Mouse (Mus musculus): ENCODE data around the gene Gdf7.

The Gdf7 gene

DNA sequence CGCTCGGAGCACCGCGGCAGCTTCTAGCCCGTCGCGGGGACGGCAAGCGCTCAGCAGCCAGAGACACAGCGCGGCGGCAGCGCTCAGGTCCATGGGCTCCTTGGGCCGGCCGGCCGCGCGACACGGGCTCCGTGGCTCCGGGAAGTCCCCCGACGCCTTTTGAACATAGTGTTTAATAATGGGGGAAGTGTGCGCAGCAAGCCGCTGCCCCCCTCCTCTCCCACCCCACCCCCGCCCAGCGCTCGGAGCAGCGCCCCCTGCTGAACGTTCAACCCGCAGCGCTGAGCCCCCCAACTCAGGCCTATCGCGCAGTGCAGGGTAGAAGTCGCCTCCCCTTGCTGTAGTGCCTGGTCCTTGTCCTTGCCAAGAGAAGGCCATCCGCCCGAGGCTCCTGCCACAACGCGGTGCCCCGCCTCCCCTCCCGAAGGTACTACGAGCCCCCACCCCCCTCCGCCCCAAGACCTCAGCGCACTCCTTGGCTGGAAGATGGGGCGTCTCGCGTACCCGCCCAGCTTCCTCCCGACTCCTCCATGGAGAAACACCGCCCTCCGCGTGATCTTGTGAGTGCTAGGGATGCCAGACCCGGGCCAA is at the start of gene Gdf7:
Gdf7 (minus strand) TSS at position 114 of the 591 bp plus-strand sequence.
- DNase-seq (ENCODE audit: low spot score): no peak

GRCm38 (mm10) chr12:8351025-8351903 is 49.5 kb upstream of the Gdf7 start:
- DNase-seq (ENCODE audit: low spot score): peak; percentile 38

DNA sequence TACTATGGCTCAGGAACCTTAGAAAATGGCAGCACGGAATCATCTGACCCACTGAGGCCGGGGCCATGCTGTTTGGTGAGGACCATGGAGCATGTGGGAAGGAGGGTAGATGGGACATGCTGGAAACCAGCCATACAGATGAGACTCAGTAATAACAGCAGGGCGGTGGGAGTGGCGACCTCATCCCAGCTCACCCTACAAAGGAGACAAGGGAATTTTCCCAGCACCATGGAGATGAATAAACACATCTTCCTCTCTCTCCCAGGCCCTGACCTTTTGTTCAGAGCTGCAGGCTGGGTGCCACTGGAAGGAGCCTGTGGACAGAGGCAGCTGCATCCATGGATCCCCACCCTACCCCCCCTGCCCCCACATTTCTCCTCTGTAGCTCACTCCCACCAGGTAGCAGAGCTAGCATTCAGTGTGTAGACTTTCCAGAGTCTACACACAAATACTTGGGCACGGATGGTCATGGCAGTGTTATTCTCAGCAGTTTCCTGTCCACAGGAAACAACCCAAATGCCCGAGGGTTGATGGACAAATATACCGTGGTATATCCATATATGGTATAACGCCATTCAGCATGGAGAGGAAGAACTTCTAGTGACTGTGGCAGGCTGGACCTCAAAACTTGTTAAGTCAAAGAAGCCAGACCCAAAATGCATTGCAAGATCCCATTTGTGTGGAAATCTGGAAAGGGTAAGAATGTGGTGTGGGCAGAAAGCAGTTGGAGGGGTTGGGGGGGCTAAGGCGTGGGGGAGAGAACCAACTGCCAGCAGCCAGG is 47.2 kb upstream of the Gdf7 start:
- DNase-seq (ENCODE audit: low spot score): no peak

- DNase-seq (ENCODE audit: low spot score): no peak
Measured at GRCm38 (mm10) chr12:8347746-8348462, 46.1 kb upstream of the Gdf7 start.

- no peak for DNase-seq (ENCODE audit: low spot score)
Measured at GRCm38 (mm10) chr12:8345539-8345938, 43.8 kb upstream of the Gdf7 start.

DNA sequence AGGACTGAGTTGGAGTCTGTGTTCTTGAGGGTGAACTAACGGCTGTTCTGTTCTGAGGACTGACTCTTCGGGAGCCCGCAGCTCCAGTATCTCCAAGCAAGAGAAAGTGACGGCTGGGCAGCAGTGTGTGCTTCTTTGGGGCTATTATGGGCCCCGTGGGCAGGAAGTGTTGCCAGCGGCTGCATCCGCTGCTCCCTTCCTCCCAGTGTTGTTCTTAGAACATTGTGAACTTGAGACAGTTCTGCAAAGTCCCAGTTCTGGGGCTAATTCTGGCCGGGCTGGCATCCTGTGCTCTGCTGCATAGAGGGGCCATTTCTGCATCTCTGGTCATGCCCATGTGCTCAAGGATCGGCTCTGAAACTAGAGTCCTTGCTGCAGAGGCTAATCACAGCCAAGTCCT is 43.1 kb upstream of the Gdf7 start:
- no peak for DNase-seq (ENCODE audit: low spot score)

- no peak for DNase-seq (ENCODE audit: low spot score)
Measured at GRCm38 (mm10) chr12:8343381-8343780, 41.6 kb upstream of the Gdf7 start.

DNA sequence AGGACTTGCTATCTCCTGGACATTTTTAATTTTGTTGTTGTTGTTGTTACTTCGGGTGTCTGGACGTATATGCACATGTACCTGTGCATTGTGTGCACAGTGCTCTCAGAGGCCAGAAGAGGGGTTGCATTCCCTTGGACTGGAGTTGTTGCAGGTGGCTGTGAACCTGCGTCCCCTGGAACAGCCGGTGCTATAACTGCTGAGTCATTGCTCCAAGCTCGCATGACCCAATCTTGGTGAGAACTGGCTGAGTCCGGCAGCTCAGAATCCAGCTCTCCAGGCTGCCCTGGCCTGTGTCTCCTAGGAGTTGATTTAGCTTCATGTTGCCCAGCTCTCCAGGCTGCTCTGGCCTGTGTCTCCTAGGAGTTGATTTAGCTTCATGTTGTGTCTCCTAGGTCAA is 39.3 kb upstream of the Gdf7 start:
- DNase-seq (ENCODE audit: low spot score): no peak

DNA sequence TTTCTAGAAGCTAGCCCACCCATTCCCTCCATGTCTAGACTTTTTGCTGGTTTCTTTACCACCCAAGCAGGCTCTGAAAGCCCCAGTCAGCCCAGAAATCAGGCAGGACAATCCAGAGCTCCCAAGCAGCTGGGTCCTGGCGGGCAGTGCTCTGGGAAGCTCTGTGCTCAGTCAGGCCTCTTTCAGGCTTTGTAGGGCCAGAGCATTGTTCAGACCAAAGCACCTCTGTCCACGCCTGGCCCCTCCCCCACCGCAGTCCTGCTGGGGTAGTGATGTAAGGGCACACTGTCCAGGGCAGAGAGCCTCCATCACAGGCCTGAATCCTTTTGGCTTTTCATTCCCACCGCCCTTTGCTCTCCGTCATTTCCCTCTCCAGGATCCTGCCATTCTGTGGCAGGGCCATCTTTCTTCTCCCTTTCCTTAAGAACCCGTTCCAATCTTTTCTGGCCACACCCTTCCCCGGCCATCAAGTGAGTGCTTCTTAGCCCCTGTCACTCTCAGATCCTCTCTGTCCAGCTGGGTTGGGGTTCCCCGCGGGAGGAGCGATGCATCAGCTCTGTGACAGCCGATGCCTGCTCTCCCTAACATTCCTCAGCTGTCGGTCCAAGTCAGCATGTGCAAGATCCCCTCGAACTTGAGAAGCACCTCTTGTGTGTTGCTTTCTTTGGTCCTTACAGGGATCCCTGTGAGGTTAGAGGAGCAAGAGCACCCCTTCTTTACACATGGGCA is 38.0 kb upstream of the Gdf7 start:
- no peak for DNase-seq (ENCODE audit: low spot score)

DNA sequence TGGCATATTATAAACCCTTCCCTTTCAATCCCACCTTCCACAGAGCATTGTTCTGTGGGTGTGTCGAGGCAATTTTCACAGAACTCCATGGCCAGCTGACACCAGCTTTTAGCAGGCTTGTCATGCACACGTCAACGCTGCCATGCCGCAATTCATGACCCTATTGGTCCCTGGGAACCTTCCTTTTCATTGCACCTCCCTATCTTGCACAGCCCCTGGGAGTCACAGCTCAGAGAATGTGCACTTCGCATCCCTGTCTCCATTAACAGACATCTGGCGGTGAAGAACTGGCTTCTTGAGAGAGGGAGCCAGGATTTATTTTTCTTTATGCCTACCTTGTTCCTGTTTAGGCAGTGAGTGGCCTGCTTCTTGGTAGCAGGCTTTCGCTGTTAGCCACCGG is 37.2 kb upstream of the Gdf7 start:
- no peak for DNase-seq (ENCODE audit: low spot score)

GRCm38 (mm10) chr12:8338491-8338890 is 36.7 kb upstream of the Gdf7 start:
- DNase-seq (ENCODE audit: low spot score): no peak

DNA sequence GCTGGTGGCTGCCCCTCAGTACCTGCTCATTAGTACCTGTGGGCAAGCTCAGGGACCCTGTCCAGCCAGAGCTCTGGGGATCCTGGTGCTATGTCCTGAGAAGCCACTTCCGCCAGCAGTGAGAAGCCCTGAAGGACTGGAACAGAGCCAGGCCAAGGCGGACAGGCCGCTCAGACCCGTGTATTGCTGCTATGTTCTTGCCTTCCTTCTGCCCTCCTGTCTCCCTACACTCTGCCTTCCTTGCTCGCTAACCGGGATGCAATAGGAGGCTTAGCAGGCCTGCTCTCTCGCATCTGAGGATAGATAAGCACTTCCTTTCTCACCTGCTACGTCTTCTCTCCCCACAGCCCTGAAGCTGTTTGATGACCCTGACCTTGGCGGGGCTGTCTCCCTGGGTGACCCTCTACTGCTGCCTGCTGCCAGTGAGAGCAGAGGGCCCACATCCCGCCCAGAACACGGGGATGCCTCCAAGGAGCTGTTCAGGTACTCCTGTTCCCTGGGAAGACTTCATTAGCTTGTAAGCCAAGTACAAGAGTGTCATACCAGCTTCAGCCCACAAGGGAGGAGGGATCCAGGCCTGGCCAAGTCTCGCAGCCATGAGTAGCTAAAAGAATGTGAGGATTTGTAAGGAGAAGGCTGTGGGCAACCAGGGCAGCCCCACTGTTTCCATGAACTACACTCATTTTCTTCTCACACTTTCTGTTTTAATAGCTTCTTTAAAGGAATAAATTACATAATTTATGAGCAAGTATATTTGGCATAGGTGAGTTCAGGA is 35.7 kb upstream of the Gdf7 start:
- no peak for DNase-seq (ENCODE audit: low spot score)

- no peak for DNase-seq (ENCODE audit: low spot score)
Measured at GRCm38 (mm10) chr12:8336601-8337285, 35.0 kb upstream of the Gdf7 start.

- no peak for DNase-seq (ENCODE audit: low spot score)
Measured at GRCm38 (mm10) chr12:8335503-8335902, 33.7 kb upstream of the Gdf7 start.

DNA sequence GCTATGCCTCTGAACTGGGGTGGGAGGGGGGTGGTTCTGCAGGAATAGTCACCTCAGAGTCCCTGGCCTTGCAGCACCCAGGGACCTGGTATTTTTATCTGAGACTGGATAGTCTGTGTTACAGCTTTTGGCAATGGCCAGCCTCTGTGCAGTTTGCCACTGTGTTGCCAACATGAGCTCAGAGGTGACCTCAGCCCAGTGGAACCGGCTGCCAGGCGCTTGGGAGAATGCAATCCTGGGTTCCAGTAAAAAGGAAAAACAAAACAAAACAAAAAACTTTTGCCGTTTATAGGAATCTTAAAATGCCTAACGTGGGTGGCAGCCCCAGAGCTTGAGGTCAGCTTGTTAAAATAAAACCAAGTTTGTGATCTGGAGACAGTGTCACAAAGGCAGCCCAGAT is 32.5 kb upstream of the Gdf7 start:
- DNase-seq (ENCODE audit: low spot score): no peak

GRCm38 (mm10) chr12:8333617-8334016 is 31.9 kb upstream of the Gdf7 start:
- no peak for DNase-seq (ENCODE audit: low spot score)

DNA sequence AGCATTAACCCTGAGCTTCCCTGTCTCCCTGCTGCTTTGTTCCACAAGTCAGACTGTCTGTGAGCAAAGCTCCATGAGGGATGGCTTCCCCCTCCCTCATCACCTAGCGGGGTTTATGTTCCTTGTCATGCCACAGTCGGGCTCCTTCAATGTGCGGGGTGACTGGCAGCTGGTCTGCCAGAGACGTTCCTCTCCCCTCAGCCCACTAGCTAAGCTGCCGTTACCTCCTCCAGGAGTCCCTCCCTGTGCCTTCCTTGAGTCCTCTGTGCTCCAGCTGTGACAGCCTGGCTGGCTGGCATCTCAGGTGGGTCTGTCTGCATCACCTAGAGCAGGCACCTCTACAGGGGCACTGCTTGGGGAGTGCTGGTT is 30.4 kb upstream of the Gdf7 start:
- DNase-seq (ENCODE audit: low spot score): no peak

GRCm38 (mm10) chr12:8331489-8332173 is 29.9 kb upstream of the Gdf7 start:
- DNase-seq (ENCODE audit: low spot score): no peak

DNA sequence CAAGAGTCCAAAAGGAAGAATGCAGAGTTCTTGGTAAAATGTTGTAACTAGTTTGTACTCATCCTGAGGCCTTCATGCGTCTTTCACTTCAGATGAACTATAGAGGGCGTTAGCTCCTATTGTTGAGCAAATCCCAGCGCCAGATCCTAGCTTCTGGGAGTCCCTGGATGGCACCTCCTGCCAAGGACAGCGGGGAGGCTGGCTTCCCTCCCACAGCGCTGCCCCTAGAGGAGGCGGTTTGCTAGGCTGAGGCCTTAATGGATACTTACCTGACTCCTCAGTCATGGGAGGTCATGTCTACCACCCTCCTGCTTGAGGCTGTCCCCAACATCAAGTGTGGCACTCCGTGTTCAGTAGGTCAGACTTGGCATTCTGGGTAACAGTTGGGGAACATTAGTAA is 27.5 kb upstream of the Gdf7 start:
- DNase-seq (ENCODE audit: low spot score): no peak

DNA sequence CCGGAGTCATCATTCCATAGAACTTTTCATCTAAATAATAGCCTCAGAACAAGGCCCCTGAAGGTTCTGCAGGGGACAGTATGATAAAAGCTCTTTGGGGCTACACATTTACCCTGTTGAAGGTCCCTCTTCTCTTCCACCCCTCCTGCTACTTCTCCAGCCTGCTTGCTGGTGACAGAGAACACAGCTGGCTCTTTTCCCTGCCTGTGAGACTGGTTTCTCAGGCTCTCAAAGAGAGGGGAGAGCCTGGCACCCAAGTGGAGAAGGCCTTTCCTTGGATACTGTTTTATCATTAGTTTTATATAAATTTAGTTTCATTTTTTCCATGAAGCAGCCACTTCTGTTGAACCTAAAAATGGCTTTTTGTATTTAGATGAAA is 25.9 kb upstream of the Gdf7 start:
- DNase-seq (ENCODE audit: low spot score): no peak

Data from ovary, postnatal 36 days (tissue).